Mouse (Mus musculus) ES-Bruce4 (cell line): ENCODE data around the gene Wscd2.
"Not testable (repeated sequence)": the region's sequence is repeated elsewhere in the genome, so short reads cannot be mapped to it uniquely, and the experiment has no call there.

Experiments used
- CTCF ChIP-seq: IDR thresholded peaks from one replicate; pipeline ENCODE4 v1.8.1; 2011; ENCODE audit warnings: low read depth, low read length
- EP300 ChIP-seq: IDR thresholded peaks from 2 replicates; pipeline ENCODE4 v1.6.1; 2011; ENCODE audit warnings: low read depth, low read length; ENCODE audit not compliant: insufficient read depth
- POLR2A ChIP-seq: IDR thresholded peaks from one replicate; pipeline ENCODE4 v1.8.1; 2011; ENCODE audit warnings: low read length; ENCODE audit not compliant: insufficient read depth

GRCm38 (mm10) chr5:113585619-113586457, 95.7 kb downstream of the Wscd2 start:
- TF ChIP-seq CTCF, POLR2A: not testable (repeated sequence)
- peak; percentile 63; the same call in 1 of the 2 replicates for TF ChIP-seq EP300
